Mouse (Mus musculus): ENCODE results near the gene Aprt.

Gene Aprt

DNA sequence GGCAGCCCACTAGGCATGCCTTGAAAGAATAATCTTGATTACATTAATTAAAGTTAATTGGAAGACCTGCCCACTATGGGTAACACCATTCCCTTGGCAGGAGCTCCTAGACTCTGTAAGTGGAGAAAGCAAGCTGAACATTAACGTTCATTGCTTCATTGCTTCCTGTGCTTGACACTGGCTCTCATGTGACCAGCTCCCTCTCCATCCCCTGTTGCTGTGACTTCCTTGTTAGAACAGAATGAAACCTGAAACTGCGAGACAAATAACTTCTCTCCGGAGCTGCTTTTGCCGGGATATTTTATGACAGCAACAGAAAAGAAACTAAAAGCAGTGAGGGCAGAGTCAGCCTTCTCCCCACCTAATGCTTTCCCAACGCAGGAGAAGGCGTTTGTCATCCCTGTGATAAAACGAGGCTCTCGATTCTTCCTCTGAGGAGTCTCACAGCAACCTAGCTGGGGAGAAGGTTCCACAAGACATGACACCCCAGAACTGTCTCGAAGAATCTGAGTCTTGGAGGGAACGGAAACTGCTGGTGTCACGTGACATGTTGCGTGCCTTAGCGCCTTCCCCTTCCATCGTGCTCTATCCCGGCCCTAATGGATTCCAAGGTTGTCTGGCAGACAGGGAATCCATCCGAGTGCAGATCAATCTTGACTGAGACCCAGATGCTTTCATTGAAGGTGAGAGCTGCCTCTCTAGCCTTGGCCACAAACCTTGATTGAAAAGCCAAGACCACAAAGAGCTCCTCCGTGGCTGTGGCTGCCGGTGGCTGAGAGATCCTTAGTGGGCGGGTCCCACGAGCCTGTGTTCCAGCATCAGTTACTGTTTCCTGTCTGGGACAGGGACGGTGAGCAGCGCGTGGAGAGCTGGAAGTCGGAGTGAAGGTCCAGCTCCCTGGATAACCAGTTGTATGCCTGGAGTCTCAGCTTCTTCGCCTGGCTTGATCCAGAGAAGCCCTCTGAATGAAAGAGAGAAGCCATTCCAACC is 12.1 kb downstream of the Aprt start:
- H3K4me1 ChIP-seq (replicated peaks; ENCODE audit: low read depth, low read length) = peaks cover 55% of the 10 kb centered on the region
- H3K9me3 ChIP-seq (ENCODE audit: low read length) = no peaks in the 10 kb centered on the region
- TF ChIP-seq POU5F1 (IDR thresholded peaks at IDR 0.05; ENCODE audit: borderline replicate concordance, low read length) (no peak), NANOG (IDR thresholded peaks at IDR 0.05; ENCODE audit: borderline replicate concordance, low read length) (no peak), CTCF (conservative IDR thresholded peaks at IDR 0.05; ENCODE audit: low read length) (no peak)
- peaks cover 10% of the 10 kb centered on the region for H3K36me3 ChIP-seq (ENCODE audit: insufficient read depth, low read length)
- peak overlapping the region; percentile 100 for H3K4me3 ChIP-seq (replicated peaks; ENCODE audit: low read length)
- H3K27me3 ChIP-seq (ENCODE audit: insufficient read depth, low read length) = no peaks in the 10 kb centered on the region

DNA sequence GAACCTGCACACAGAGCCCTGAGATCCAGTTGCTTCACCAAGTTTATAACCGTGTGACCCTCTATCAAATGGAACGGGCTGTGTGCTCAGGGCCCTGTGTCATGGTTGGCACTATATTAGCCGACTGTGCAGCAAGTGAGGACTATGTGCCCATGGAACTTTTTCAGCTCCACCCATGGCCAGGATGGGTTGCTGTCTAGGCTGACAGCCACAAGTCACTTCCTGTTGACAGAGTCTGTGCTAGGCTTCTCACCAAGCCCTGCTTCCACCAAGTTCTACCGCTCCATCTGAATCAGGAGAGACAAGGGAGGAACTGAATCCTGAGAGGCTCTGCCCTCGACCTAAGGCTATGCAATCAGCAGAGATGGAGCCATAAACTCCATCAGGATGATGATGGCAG is 15.5 kb downstream of the Aprt start:
- Histone ChIP-seq H3K4me1 (replicated peaks; ENCODE audit: low read depth, low read length) (peaks cover 63% of the 10 kb centered on the region), H3K27me3 (ENCODE audit: insufficient read depth, low read length) (no peaks in the 10 kb centered on the region), H3K36me3 (ENCODE audit: insufficient read depth, low read length) (no peaks in the 10 kb centered on the region), H3K4me3 (replicated peaks; ENCODE audit: low read length) (no peak overlapping the region), H3K9me3 (ENCODE audit: low read length) (no peaks in the 10 kb centered on the region)
- TF ChIP-seq NANOG (IDR thresholded peaks at IDR 0.05; ENCODE audit: borderline replicate concordance, low read length) = no peak
- TF ChIP-seq CTCF (conservative IDR thresholded peaks at IDR 0.05; ENCODE audit: low read length) = no peak
- TF ChIP-seq POU5F1 (IDR thresholded peaks at IDR 0.05; ENCODE audit: borderline replicate concordance, low read length) = no peak

DNA sequence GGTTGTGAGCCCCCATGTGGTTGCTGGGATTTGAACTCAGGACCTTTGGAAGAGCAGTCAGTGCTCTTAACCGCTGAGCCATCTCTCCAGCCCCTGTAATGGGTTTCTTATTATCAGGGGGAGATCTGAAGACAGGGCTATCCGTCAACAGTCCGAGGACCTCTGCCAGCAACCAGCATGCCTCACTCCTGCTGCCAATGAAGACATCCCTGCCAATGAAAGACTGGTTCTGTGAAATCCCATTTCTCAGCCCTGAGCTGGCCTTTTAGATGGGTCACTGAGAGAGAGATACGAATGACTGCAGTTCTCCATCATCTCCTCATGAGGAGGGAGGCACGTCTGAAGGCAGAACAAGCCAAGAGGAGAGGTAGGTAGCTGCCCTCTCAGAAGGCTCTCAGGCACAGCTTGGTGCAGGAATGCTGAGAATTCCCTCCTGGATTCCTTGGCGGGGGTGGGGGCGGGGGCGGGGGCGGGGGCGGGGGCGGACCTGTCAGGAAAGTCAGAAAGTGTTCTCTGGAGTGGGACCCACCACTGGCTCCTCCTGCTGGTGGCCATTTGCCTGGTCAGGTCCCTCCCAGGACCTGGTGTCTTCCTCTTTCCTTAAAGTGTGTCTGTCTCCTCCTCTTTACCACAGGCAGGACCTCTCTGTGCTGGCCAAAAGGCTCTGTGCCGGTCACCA is 17.9 kb downstream of the Aprt start:
- Histone ChIP-seq H3K9me3 (ENCODE audit: low read length) (no peaks in the 10 kb centered on the region), H3K36me3 (ENCODE audit: insufficient read depth, low read length) (no peaks in the 10 kb centered on the region), H3K4me1 (replicated peaks; ENCODE audit: low read depth, low read length) (peaks cover 59% of the 10 kb centered on the region), H3K27me3 (ENCODE audit: insufficient read depth, low read length) (no peaks in the 10 kb centered on the region), H3K4me3 (replicated peaks; ENCODE audit: low read length) (peak overlapping the region; percentile 39; the same call in 1 of the 2 replicates)
- no peak; the same call in 1 of the 2 replicates for TF ChIP-seq CTCF (conservative IDR thresholded peaks at IDR 0.05; ENCODE audit: low read length)
- TF ChIP-seq NANOG (IDR thresholded peaks at IDR 0.05; ENCODE audit: borderline replicate concordance, low read length) = no peak
- no peak for TF ChIP-seq POU5F1 (IDR thresholded peaks at IDR 0.05; ENCODE audit: borderline replicate concordance, low read length)

DNA sequence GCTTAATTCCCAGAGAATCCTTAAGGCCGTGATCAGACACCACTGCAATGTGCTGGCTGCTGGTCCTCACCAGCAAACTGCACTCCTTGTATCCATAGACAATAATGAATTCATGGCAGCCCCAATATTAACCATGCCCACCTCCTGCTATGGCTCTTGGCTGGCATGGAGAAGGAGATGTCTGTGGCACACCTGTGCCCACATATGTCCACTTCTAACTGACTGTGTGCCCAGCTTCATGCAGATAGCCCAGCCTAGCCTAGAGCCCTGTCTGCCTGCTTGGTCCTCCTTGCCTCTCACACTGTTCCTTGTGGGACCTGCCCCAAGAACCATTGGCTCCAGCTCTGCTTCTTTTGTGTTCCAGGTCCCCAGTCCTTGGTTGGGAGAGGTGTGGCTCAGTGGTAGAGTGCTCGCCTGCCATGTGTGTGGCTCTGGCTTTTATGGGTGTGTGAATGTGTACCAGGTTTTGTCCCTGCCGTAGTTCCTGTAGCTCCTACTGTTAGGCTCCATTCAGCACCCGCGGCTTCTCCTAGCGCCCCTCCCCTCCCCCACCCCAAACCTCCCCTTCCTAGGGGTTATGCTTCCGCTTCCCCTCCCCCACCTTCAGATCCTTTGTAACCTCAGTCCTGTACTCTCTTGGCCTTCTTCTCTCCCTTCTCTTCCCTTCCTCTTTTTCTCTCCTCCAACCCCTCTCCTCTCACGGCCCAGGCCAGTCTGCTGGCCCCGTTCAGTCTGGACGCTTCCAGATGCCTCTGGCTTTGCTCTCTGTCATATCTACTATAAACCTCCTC is 19.3 kb downstream of the Aprt start:
- Histone ChIP-seq H3K4me1 (replicated peaks; ENCODE audit: low read depth, low read length) (peaks cover 70% of the 10 kb centered on the region), H3K36me3 (ENCODE audit: insufficient read depth, low read length) (no peaks in the 10 kb centered on the region), H3K9me3 (ENCODE audit: low read length) (no peaks in the 10 kb centered on the region), H3K27me3 (ENCODE audit: insufficient read depth, low read length) (no peaks in the 10 kb centered on the region), H3K4me3 (replicated peaks; ENCODE audit: low read length) (peak overlapping the region; percentile 80)
- no peak for TF ChIP-seq CTCF (conservative IDR thresholded peaks at IDR 0.05; ENCODE audit: low read length)
- TF ChIP-seq NANOG (IDR thresholded peaks at IDR 0.05; ENCODE audit: borderline replicate concordance, low read length) = no peak
- TF ChIP-seq POU5F1 (IDR thresholded peaks at IDR 0.05; ENCODE audit: borderline replicate concordance, low read length) = no peak

DNA sequence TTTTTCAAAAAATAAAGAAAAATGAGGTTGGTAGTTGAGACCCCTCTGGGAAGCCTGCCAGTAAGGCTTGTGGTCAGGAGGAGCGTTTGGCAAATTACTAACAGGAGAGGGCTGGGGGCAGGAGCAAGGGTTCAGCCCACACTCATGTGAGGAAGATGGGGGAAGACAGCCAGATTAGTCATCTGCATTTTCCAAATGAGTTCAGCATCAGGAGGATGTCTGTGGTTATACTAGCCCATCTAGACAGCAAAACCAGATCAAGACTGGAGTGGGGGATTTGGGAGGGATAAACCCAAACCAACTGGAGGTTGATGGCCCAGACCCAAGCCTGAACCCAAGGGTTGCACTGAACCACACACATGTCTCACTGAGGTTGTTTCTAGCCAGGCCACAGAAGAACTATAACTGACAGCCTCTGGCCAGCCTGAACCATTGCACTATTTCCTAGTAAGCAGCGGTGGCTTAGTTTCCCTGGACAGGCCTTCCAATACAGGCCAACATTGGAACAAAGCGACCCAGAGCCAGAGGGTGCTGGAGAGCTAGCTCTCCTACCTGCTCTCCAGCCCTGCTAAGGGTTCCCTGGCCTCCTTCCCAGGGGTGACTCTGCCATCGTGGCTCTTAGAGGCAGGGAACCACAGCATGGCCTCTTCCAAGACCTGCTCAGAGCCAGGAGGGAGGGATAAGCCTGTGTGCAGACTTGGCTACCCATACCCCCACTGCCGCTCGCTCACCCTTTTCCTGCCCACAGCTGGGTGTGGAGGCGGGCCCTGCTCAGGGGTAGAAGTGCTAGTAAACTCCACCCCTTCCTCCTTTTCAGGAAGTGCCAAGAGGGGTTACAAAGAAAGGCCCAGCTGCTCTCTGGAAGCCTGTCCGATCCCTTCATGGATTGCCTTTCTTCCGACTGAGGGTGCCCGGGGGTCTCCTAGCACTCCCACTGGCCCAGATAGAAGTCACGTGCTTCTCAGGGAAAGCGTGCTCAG is 20.4 kb downstream of the Aprt start:
- TF ChIP-seq CTCF (conservative IDR thresholded peaks at IDR 0.05; ENCODE audit: low read length) (no peak), POU5F1 (IDR thresholded peaks at IDR 0.05; ENCODE audit: borderline replicate concordance, low read length) (no peak), NANOG (IDR thresholded peaks at IDR 0.05; ENCODE audit: borderline replicate concordance, low read length) (no peak)
- H3K4me1 ChIP-seq (replicated peaks; ENCODE audit: low read depth, low read length) = peaks cover 75% of the 10 kb centered on the region
- no peaks in the 10 kb centered on the region for H3K27me3 ChIP-seq (ENCODE audit: insufficient read depth, low read length)
- H3K4me3 ChIP-seq (replicated peaks; ENCODE audit: low read length) = peak overlapping the region; percentile 80
- H3K9me3 ChIP-seq (ENCODE audit: low read length) = no peaks in the 10 kb centered on the region
- H3K36me3 ChIP-seq (ENCODE audit: insufficient read depth, low read length) = no peaks in the 10 kb centered on the region

DNA sequence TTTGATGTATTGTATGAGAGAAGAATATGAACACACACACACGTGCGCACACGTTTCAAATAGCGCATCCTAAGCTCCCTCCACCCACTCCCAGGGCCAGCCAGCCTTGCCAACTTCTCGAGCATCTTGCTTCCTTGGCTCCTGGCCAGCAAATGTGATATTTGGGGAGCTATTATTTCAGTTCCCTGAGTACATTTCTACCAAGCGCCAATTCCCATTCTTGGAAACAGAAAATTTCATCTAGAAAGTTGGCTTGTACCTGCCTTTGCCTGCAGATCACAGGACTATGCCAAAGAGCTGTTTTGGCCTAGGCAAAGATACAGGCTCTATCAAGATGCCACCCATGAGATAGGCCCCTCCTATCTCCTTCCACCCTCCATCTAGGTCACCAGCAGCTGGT is 21.9 kb downstream of the Aprt start:
- peaks cover 68% of the 10 kb centered on the region for H3K4me1 ChIP-seq (replicated peaks; ENCODE audit: low read depth, low read length)
- H3K9me3 ChIP-seq (ENCODE audit: low read length) = no peaks in the 10 kb centered on the region
- H3K36me3 ChIP-seq (ENCODE audit: insufficient read depth, low read length) = no peaks in the 10 kb centered on the region
- H3K27me3 ChIP-seq (ENCODE audit: insufficient read depth, low read length) = peaks cover 3% of the 10 kb centered on the region; the same call in 1 of the 2 replicates
- no peak overlapping the region for H3K4me3 ChIP-seq (replicated peaks; ENCODE audit: low read length)
- TF ChIP-seq CTCF (conservative IDR thresholded peaks at IDR 0.05; ENCODE audit: low read length) (no peak), POU5F1 (IDR thresholded peaks at IDR 0.05; ENCODE audit: borderline replicate concordance, low read length) (no peak), NANOG (IDR thresholded peaks at IDR 0.05; ENCODE audit: borderline replicate concordance, low read length) (no peak)
